Mouse (Mus musculus): ENCODE measurements around the gene Trim14. TPM values are rescaled to one million over a fixed set of nuclear protein-coding genes. Genes with fewer than 3 reads are reported as not detected.
"Not testable (repeated sequence)": the region's sequence is repeated elsewhere in the genome, so short reads cannot be mapped to it uniquely, and the experiment has no call there.

Gene Trim14
- 1.0 and 1.6 TPM in 2 replicates for polyA plus RNA-seq (2014; fragmentation: Nextera tagmentation; extraction: Ambion mirVana)

- peak within 1 kb of the TSS; percentile 43; the same call in 1 of the 2 replicates for H3K9ac ChIP-seq (ENCODE audit: low read length)
Observed at GRCm38 (mm10) chr4:46535840-46536361, at the start of gene Trim14. Trim14 (minus strand) TSS chr4:46536141.

GRCm38 (mm10) chr4:46585041-46585810 is 49.3 kb upstream of the Trim14 start:
- 80% methylated on average over 13 of the region's 13 CpGs for WGBS

More at GRCm38 (mm10) chr4:46535840-46536361, at the start of gene Trim14:
- no peak within 1 kb of the TSS for H3K27ac ChIP-seq (ENCODE audit: low read depth, low read length)
- no peaks in the 10 kb centered on the region for H3K36me3 ChIP-seq (ENCODE audit: control insufficient read depth, insufficient read depth, low read length)
- peak within 1 kb of the TSS; percentile 61 for H3K4me2 ChIP-seq (ENCODE audit: low read length)
- H3K27me3 ChIP-seq (replicated peaks; ENCODE audit: control insufficient read depth, insufficient read depth, low read length): peaks cover 35% of the 10 kb centered on the region
- 2% methylated on average over 46 of the region's 46 CpGs for WGBS
- peaks cover 6% of the 10 kb centered on the region for H3K4me1 ChIP-seq (ENCODE audit: control insufficient read depth, insufficient read depth, low read length)
- H3K4me3 ChIP-seq (ENCODE audit: low read depth, low read length): peak within 1 kb of the TSS; percentile 36
- no peaks in the 10 kb centered on the region for H3K9me3 ChIP-seq (replicated peaks; ENCODE audit: control insufficient read depth, low read length)
- peak; percentile 44; the same call in 1 of the 2 replicates for ATAC-seq
- peak; percentile 22 for DNase-seq (ENCODE audit: low spot score)

GRCm38 (mm10) chr4:46584536-46584935 is 48.6 kb upstream of the Trim14 start:
- not testable (repeated sequence) for DNase-seq (ENCODE audit: low spot score); H3K27ac ChIP-seq (ENCODE audit: low read depth, low read length); ATAC-seq; H3K9ac ChIP-seq (ENCODE audit: low read length); H3K4me2 ChIP-seq (ENCODE audit: low read length); H3K9me3 ChIP-seq (replicated peaks; ENCODE audit: control insufficient read depth, low read length); H3K4me1 ChIP-seq (ENCODE audit: control insufficient read depth, insufficient read depth, low read length); H3K36me3 ChIP-seq (ENCODE audit: control insufficient read depth, insufficient read depth, low read length); H3K4me3 ChIP-seq (ENCODE audit: low read depth, low read length); H3K27me3 ChIP-seq (replicated peaks; ENCODE audit: control insufficient read depth, insufficient read depth, low read length)
- 84% methylated on average over 3 of the region's 3 CpGs for WGBS

More at GRCm38 (mm10) chr4:46585041-46585810, 49.3 kb upstream of the Trim14 start:
- Histone ChIP-seq H3K27me3 (replicated peaks; ENCODE audit: control insufficient read depth, insufficient read depth, low read length) (no peaks in the 10 kb centered on the region), H3K36me3 (ENCODE audit: control insufficient read depth, insufficient read depth, low read length) (no peaks in the 10 kb centered on the region), H3K4me1 (ENCODE audit: control insufficient read depth, insufficient read depth, low read length) (no peaks in the 10 kb centered on the region), H3K9ac (ENCODE audit: low read length) (no peak overlapping the region), H3K4me3 (ENCODE audit: low read depth, low read length) (no peak overlapping the region), H3K4me2 (ENCODE audit: low read length) (no peak overlapping the region), H3K9me3 (replicated peaks; ENCODE audit: control insufficient read depth, low read length) (no peaks in the 10 kb centered on the region), H3K27ac (ENCODE audit: low read depth, low read length) (no peak overlapping the region)
- no peak for DNase-seq (ENCODE audit: low spot score)
- no peak for ATAC-seq

- not testable (repeated sequence) for H3K27me3 ChIP-seq (replicated peaks; ENCODE audit: control insufficient read depth, insufficient read depth, low read length); H3K36me3 ChIP-seq (ENCODE audit: control insufficient read depth, insufficient read depth, low read length); H3K4me3 ChIP-seq (ENCODE audit: low read depth, low read length); H3K4me1 ChIP-seq (ENCODE audit: control insufficient read depth, insufficient read depth, low read length); H3K9me3 ChIP-seq (replicated peaks; ENCODE audit: control insufficient read depth, low read length); H3K27ac ChIP-seq (ENCODE audit: low read depth, low read length); H3K4me2 ChIP-seq (ENCODE audit: low read length); H3K9ac ChIP-seq (ENCODE audit: low read length); ATAC-seq; DNase-seq (ENCODE audit: low spot score)
- 96% methylated on average over 2 of the region's 6 CpGs for WGBS
Observed at GRCm38 (mm10) chr4:46584084-46584483, 48.1 kb upstream of the Trim14 start.

GRCm38 (mm10) chr4:46582024-46582423 is 46.1 kb upstream of the Trim14 start:
- not testable (repeated sequence) for H3K9me3 ChIP-seq (replicated peaks; ENCODE audit: control insufficient read depth, low read length); H3K27ac ChIP-seq (ENCODE audit: low read depth, low read length); H3K36me3 ChIP-seq (ENCODE audit: control insufficient read depth, insufficient read depth, low read length); ATAC-seq; H3K27me3 ChIP-seq (replicated peaks; ENCODE audit: control insufficient read depth, insufficient read depth, low read length); DNase-seq (ENCODE audit: low spot score); H3K4me1 ChIP-seq (ENCODE audit: control insufficient read depth, insufficient read depth, low read length); H3K4me2 ChIP-seq (ENCODE audit: low read length); H3K4me3 ChIP-seq (ENCODE audit: low read depth, low read length); H3K9ac ChIP-seq (ENCODE audit: low read length)
- WGBS: 88% methylated on average over 9 of the region's 9 CpGs

- not testable (repeated sequence) for H3K4me3 ChIP-seq (ENCODE audit: low read depth, low read length); H3K27ac ChIP-seq (ENCODE audit: low read depth, low read length); H3K4me2 ChIP-seq (ENCODE audit: low read length); H3K9me3 ChIP-seq (replicated peaks; ENCODE audit: control insufficient read depth, low read length); H3K9ac ChIP-seq (ENCODE audit: low read length); H3K36me3 ChIP-seq (ENCODE audit: control insufficient read depth, insufficient read depth, low read length); H3K27me3 ChIP-seq (replicated peaks; ENCODE audit: control insufficient read depth, insufficient read depth, low read length); ATAC-seq; DNase-seq (ENCODE audit: low spot score); H3K4me1 ChIP-seq (ENCODE audit: control insufficient read depth, insufficient read depth, low read length)
- WGBS: 93% methylated on average over 22 of the region's 22 CpGs
Observed at GRCm38 (mm10) chr4:46581577-46581976, 45.6 kb upstream of the Trim14 start.

- not testable (repeated sequence) for H3K27me3 ChIP-seq (replicated peaks; ENCODE audit: control insufficient read depth, insufficient read depth, low read length); H3K4me1 ChIP-seq (ENCODE audit: control insufficient read depth, insufficient read depth, low read length); H3K4me2 ChIP-seq (ENCODE audit: low read length); H3K9ac ChIP-seq (ENCODE audit: low read length); DNase-seq (ENCODE audit: low spot score); H3K36me3 ChIP-seq (ENCODE audit: control insufficient read depth, insufficient read depth, low read length); H3K4me3 ChIP-seq (ENCODE audit: low read depth, low read length); ATAC-seq; H3K27ac ChIP-seq (ENCODE audit: low read depth, low read length); H3K9me3 ChIP-seq (replicated peaks; ENCODE audit: control insufficient read depth, low read length)
- WGBS: 91% methylated on average over 15 of the region's 15 CpGs
Observed at GRCm38 (mm10) chr4:46580799-46581243, 44.9 kb upstream of the Trim14 start.

GRCm38 (mm10) chr4:46578796-46579346 is 42.9 kb upstream of the Trim14 start:
- not testable (repeated sequence) for DNase-seq (ENCODE audit: low spot score); H3K9ac ChIP-seq (ENCODE audit: low read length); H3K4me1 ChIP-seq (ENCODE audit: control insufficient read depth, insufficient read depth, low read length); H3K27me3 ChIP-seq (replicated peaks; ENCODE audit: control insufficient read depth, insufficient read depth, low read length); H3K4me3 ChIP-seq (ENCODE audit: low read depth, low read length); H3K36me3 ChIP-seq (ENCODE audit: control insufficient read depth, insufficient read depth, low read length); ATAC-seq; H3K27ac ChIP-seq (ENCODE audit: low read depth, low read length); H3K9me3 ChIP-seq (replicated peaks; ENCODE audit: control insufficient read depth, low read length); H3K4me2 ChIP-seq (ENCODE audit: low read length)
- 92% methylated on average over 8 of the region's 8 CpGs for WGBS

GRCm38 (mm10) chr4:46578228-46578627 is 42.3 kb upstream of the Trim14 start:
- WGBS: 72% methylated on average over 1 of the region's 1 CpGs
- Histone ChIP-seq H3K9ac (ENCODE audit: low read length) (no peak overlapping the region), H3K27me3 (replicated peaks; ENCODE audit: control insufficient read depth, insufficient read depth, low read length) (no peaks in the 10 kb centered on the region), H3K4me1 (ENCODE audit: control insufficient read depth, insufficient read depth, low read length) (no peaks in the 10 kb centered on the region), H3K27ac (ENCODE audit: low read depth, low read length) (no peak overlapping the region), H3K9me3 (replicated peaks; ENCODE audit: control insufficient read depth, low read length) (no peaks in the 10 kb centered on the region), H3K36me3 (ENCODE audit: control insufficient read depth, insufficient read depth, low read length) (no peaks in the 10 kb centered on the region), H3K4me3 (ENCODE audit: low read depth, low read length) (no peak overlapping the region), H3K4me2 (ENCODE audit: low read length) (no peak overlapping the region)
- DNase-seq (ENCODE audit: low spot score): no peak
- no peak for ATAC-seq
